Mouse (Mus musculus): Measurements from ENCODE around the gene Olfr1505. TPM values are rescaled to one million over a fixed set of nuclear protein-coding genes. Genes with fewer than 3 reads are reported as not detected.

The Olfr1505 gene
- polyA plus RNA-seq (2017; shearing (Covaris generic)), result not detected

GRCm38 (mm10) chr19:13913230-13913629, at the start of gene Olfr1505:
Olfr1505 (plus strand) TSS chr19:13913530.

GRCm38 (mm10) chr19:13897828-13898227, 15.5 kb upstream of the Olfr1505 start, which contains the start of gene Olfr1504:
Olfr1504 (minus strand) TSS chr19:13897928.

Other genes with a start within 250 kb of the Olfr1505 start
- gene Olfr1491, start 216.3 kb upstream of the Olfr1505 start, polyA plus RNA-seq (2017; shearing (Covaris generic)), result not detected
- not detected for gene Olfr1493-ps1, start 190.3 kb upstream of the Olfr1505 start, polyA plus RNA-seq (2017; shearing (Covaris generic))
- gene Olfr1494, start 173.8 kb upstream of the Olfr1505 start, polyA plus RNA-seq (2017; shearing (Covaris generic)), result not detected
- not detected for gene Olfr1495, start 148.9 kb upstream of the Olfr1505 start, polyA plus RNA-seq (2017; shearing (Covaris generic))
- gene Olfr1496, start 135.7 kb upstream of the Olfr1505 start, polyA plus RNA-seq (2017; shearing (Covaris generic)), result not detected
- gene Olfr1497, start 115.3 kb upstream of the Olfr1505 start, polyA plus RNA-seq (2017; shearing (Covaris generic)), result not detected
- not detected for gene Olfr1499, start 94.1 kb upstream of the Olfr1505 start, polyA plus RNA-seq (2017; shearing (Covaris generic))
- not detected for gene Olfr1500, start 83.0 kb upstream of the Olfr1505 start, polyA plus RNA-seq (2017; shearing (Covaris generic))
- not detected for gene Olfr1501, start 62.8 kb upstream of the Olfr1505 start, polyA plus RNA-seq (2017; shearing (Covaris generic))
- gene Olfr1502, start 51.7 kb upstream of the Olfr1505 start, polyA plus RNA-seq (2017; shearing (Covaris generic)), result not detected
- gene Olfr1504, start 15.6 kb upstream of the Olfr1505 start, polyA plus RNA-seq (2017; shearing (Covaris generic)), result not detected

All from CD4-positive, CD25-positive, alpha-beta regulatory T cell, adult 9 weeks (primary cell).